Mouse (Mus musculus): ENCODE measurements around the gene Sipa1. TPM values are rescaled to one million over a fixed set of nuclear protein-coding genes. Genes with fewer than 3 reads are reported as not detected.

Gene Sipa1
- total RNA-seq (2014; rRNA removed; ENCODE audit: low replicate concordance) (33.2 and 37.8 TPM in 2 replicates), polyA plus RNA-seq (2015; fragmentation: Nextera tagmentation; extraction: Ambion mirVana) (12.3 and 14.0 TPM in 2 replicates)

GRCm38 (mm10) chr19:5662981-5663913 lies at the start of gene Sipa1:
TSS of gene Sipa1 (minus strand) at chr19:5663707.
- H3K36me3 ChIP-seq (replicated peaks; ENCODE audit: control insufficient read depth, insufficient read depth, low read length), result peaks cover 41% of the 10 kb centered on the region
- no peaks in the 10 kb centered on the region for H3K27me3 ChIP-seq (ENCODE audit: control insufficient read depth, insufficient read depth, low read length)

GRCm38 (mm10) chr19:5713255-5713654 lies 49.7 kb upstream of the Sipa1 start:
- H3K27ac ChIP-seq (ENCODE audit: low read depth), result peak overlapping the region; percentile 56
- H3K4me3 ChIP-seq (ENCODE audit: low read depth, low read length), result no peak overlapping the region
- 72% methylated on average over 5 of the region's 5 CpGs for WGBS
- no peaks in the 10 kb centered on the region for H3K9me3 ChIP-seq (replicated peaks; ENCODE audit: control insufficient read depth, low read length)
- no peaks in the 10 kb centered on the region for H3K27me3 ChIP-seq (ENCODE audit: control insufficient read depth, insufficient read depth, low read length)
- no peak overlapping the region for H3K9ac ChIP-seq (replicated peaks; ENCODE audit: low read depth, low read length)
- peaks cover 7% of the 10 kb centered on the region for H3K4me1 ChIP-seq (ENCODE audit: control insufficient read depth, insufficient read depth)
- no peak for DNase-seq (ENCODE audit: low spot score)
- no peak for TF ChIP-seq CTCF (IDR thresholded peaks at IDR 0.05; ENCODE audit: low read depth)
- TF ChIP-seq EP300 (IDR thresholded peaks at IDR 0.05; ENCODE audit: low read depth), result no peak
- peaks cover 78% of the 10 kb centered on the region for H3K36me3 ChIP-seq (replicated peaks; ENCODE audit: control insufficient read depth, insufficient read depth, low read length)
- ATAC-seq (ENCODE audit: insufficient read depth, low read depth), result 0 out of 2 replicates have a peak, but pooled peaks have one; percentile 1
- H3K4me2 ChIP-seq (ENCODE audit: low read depth, low read length), result peak overlapping the region; percentile 32

More at GRCm38 (mm10) chr19:5662981-5663913, at the start of gene Sipa1:
- peak; percentile 90 for DNase-seq (ENCODE audit: low spot score)
- Histone ChIP-seq H3K4me2 (ENCODE audit: low read depth, low read length) (peak within 1 kb of the TSS; percentile 62), H3K9ac (replicated peaks; ENCODE audit: low read depth, low read length) (peak within 1 kb of the TSS; percentile 43), H3K27ac (ENCODE audit: low read depth) (peak within 1 kb of the TSS; percentile 84), H3K4me3 (ENCODE audit: low read depth, low read length) (peak within 1 kb of the TSS; percentile 60), H3K4me1 (ENCODE audit: control insufficient read depth, insufficient read depth) (peaks cover 5% of the 10 kb centered on the region; the same call in 1 of the 2 replicates), H3K9me3 (replicated peaks; ENCODE audit: control insufficient read depth, low read length) (no peaks in the 10 kb centered on the region)
- peak; percentile 93 for ATAC-seq (ENCODE audit: insufficient read depth, low read depth)
- WGBS, result 4% methylated on average over 30 of the region's 32 CpGs
- no peak for TF ChIP-seq CTCF (IDR thresholded peaks at IDR 0.05; ENCODE audit: low read depth)
- peak; percentile 78; the same call in 1 of the 2 replicates for TF ChIP-seq EP300 (IDR thresholded peaks at IDR 0.05; ENCODE audit: low read depth)

GRCm38 (mm10) chr19:5711907-5712460 lies 48.5 kb upstream of the Sipa1 start:
- Histone ChIP-seq H3K27ac (ENCODE audit: low read depth) (no peak overlapping the region), H3K4me3 (ENCODE audit: low read depth, low read length) (no peak overlapping the region), H3K36me3 (replicated peaks; ENCODE audit: control insufficient read depth, insufficient read depth, low read length) (peaks cover 78% of the 10 kb centered on the region), H3K4me1 (ENCODE audit: control insufficient read depth, insufficient read depth) (peaks cover 7% of the 10 kb centered on the region), H3K27me3 (ENCODE audit: control insufficient read depth, insufficient read depth, low read length) (no peaks in the 10 kb centered on the region), H3K9me3 (replicated peaks; ENCODE audit: control insufficient read depth, low read length) (no peaks in the 10 kb centered on the region), H3K4me2 (ENCODE audit: low read depth, low read length) (no peak overlapping the region), H3K9ac (replicated peaks; ENCODE audit: low read depth, low read length) (no peak overlapping the region)
- DNase-seq (ENCODE audit: low spot score) (no peak), ATAC-seq (ENCODE audit: insufficient read depth, low read depth) (no peak)
- 87% methylated on average over 14 of the region's 14 CpGs for WGBS
- TF ChIP-seq CTCF (IDR thresholded peaks at IDR 0.05; ENCODE audit: low read depth) (no peak), EP300 (IDR thresholded peaks at IDR 0.05; ENCODE audit: low read depth) (no peak)

- H3K9me3 ChIP-seq (replicated peaks; ENCODE audit: control insufficient read depth, low read length), result no peaks in the 10 kb centered on the region
- ATAC-seq (ENCODE audit: insufficient read depth, low read depth) (no peak), DNase-seq (ENCODE audit: low spot score) (peak; percentile 75)
- H3K4me1 ChIP-seq (ENCODE audit: control insufficient read depth, insufficient read depth), result peaks cover 7% of the 10 kb centered on the region
- H3K4me3 ChIP-seq (ENCODE audit: low read depth, low read length), result no peak overlapping the region
- H3K36me3 ChIP-seq (replicated peaks; ENCODE audit: control insufficient read depth, insufficient read depth, low read length), result peaks cover 78% of the 10 kb centered on the region
- TF ChIP-seq EP300 (IDR thresholded peaks at IDR 0.05; ENCODE audit: low read depth), result no peak
- peak; percentile 77 for TF ChIP-seq CTCF (IDR thresholded peaks at IDR 0.05; ENCODE audit: low read depth)
- no peak overlapping the region for H3K27ac ChIP-seq (ENCODE audit: low read depth)
- no peak overlapping the region for H3K4me2 ChIP-seq (ENCODE audit: low read depth, low read length)
- H3K9ac ChIP-seq (replicated peaks; ENCODE audit: low read depth, low read length), result no peak overlapping the region
- H3K27me3 ChIP-seq (ENCODE audit: control insufficient read depth, insufficient read depth, low read length), result no peaks in the 10 kb centered on the region
- WGBS, result 21% methylated on average over 3 of the region's 3 CpGs
Measured at GRCm38 (mm10) chr19:5711218-5711617, 47.7 kb upstream of the Sipa1 start.

- Histone ChIP-seq H3K27ac (ENCODE audit: low read depth) (no peak overlapping the region), H3K4me1 (ENCODE audit: control insufficient read depth, insufficient read depth) (peaks cover 8% of the 10 kb centered on the region), H3K4me2 (ENCODE audit: low read depth, low read length) (no peak overlapping the region), H3K9ac (replicated peaks; ENCODE audit: low read depth, low read length) (no peak overlapping the region), H3K9me3 (replicated peaks; ENCODE audit: control insufficient read depth, low read length) (no peaks in the 10 kb centered on the region), H3K4me3 (ENCODE audit: low read depth, low read length) (no peak overlapping the region), H3K27me3 (ENCODE audit: control insufficient read depth, insufficient read depth, low read length) (no peaks in the 10 kb centered on the region), H3K36me3 (replicated peaks; ENCODE audit: control insufficient read depth, insufficient read depth, low read length) (peaks cover 78% of the 10 kb centered on the region)
- DNase-seq (ENCODE audit: low spot score) (no peak), ATAC-seq (ENCODE audit: insufficient read depth, low read depth) (no peak)
- TF ChIP-seq CTCF (IDR thresholded peaks at IDR 0.05; ENCODE audit: low read depth) (no peak), EP300 (IDR thresholded peaks at IDR 0.05; ENCODE audit: low read depth) (no peak)
- 88% methylated on average over 8 of the region's 8 CpGs for WGBS
Measured at GRCm38 (mm10) chr19:5710581-5710980, 47.1 kb upstream of the Sipa1 start.
